Mouse (Mus musculus): ENCODE data around the gene Brap.
A peak's percentile ranks its signal among the peaks of the same experiment; 100 is the strongest.

The Brap gene

DNA sequence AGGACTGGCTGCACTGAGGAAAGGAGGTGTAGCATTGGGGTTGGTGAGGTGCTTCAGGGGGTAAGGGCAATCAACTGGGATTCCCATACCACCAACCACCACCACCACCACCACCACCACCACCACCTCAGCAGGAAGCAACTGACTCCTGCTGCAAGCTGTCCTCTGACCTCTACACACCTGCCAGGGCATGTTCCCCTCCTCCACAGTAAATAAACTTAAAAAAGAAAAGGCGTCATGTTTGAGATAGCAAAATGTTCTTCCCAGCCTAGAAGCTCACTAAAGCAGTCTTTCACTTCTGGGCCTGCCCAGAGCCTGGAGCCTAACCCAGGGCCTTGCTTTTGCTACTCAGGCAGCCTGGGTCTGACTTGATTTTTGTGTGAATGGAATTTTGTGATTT, 54.0 kb downstream of the Brap start:
- no peak for DNase-seq (ENCODE audit: low read depth in 1 of 2, low spot score in 2 of 2)

DNA sequence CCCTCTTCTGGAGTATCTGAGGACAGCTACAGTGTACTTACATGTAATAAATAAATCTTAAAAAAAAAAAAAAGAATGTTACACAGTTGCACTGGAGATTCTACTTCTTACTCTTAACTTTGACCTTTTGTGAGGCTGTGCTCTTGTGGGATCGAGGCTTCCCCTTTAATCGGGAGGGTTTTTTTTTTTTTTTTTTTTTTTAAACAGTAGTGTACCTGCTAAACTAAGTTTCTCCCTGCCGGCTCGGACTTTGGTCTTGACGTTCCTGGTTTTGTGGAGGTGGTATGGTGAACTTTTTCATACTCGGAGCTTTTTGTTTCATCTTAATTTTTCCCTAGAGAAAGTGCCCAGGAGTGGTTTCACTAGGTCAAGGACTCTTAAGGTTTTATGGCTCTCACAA, 54.6 kb downstream of the Brap start:
- no peak for DNase-seq (ENCODE audit: low read depth in 1 of 2, low spot score in 2 of 2)

- DNase-seq (ENCODE audit: low read depth in 1 of 2, low spot score in 2 of 2) = no peak
These were observed 58.1 kb downstream of the Brap start for GRCm38 (mm10) chr5:121718462-121718861.

DNA sequence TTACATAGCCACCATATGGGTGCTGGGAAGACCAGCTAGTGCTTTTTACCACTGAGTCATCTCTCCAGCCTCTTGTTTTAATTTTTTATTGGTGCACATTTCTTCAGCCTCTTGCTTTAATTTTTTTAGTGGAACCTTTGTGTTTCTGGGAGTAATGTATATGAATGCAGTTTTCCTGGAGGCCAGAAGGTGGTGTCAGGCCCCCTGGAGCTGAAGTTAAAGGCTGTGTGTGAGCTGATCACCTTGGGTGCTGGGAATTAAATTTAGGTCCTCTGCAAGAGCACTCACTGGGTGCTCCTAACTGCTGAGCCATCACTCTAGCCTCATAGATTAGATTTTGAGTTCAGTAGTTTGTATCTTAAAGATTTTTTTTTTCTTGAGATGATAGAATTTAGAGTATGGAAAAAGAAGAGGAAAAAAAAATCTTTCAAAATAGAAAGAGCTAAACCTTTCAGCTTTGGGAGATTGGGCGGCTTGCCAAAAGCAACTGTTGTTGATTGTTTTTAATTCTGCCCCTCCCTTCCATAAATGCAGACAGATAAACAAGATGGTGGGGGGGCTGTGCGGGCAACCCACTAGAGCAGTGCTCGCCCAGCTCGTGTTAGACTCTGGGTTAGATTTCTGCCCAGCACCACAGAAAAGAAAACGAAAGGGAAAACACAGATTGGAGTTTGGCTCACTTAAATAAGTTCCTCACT, 60.7 kb downstream of the Brap start:
- DNase-seq (ENCODE audit: low read depth in 1 of 2, low spot score in 2 of 2) = no peak

DNA sequence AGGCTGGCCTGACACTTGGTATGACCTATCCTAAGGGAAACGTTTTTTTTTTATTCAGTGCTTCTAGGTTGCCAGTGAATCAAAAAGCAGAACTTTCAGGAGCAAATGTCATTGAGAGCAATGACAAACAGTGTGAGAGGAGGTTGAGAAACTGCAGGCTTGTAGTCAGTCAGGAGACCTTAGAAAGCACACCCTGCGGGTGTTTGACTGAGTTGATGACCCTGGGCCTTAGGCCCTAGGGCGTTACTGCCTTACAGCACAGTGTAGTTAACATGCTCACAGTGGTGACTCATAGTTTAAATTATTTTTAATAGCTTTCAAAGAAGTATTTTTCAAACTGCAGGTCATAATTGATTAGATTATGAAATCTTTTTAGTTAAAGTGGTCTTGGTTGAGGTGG, 61.5 kb downstream of the Brap start:
- peak in 1 of 2 experiments; percentile 24 for DNase-seq (ENCODE audit: low read depth in 1 of 2, low spot score in 2 of 2)

DNA sequence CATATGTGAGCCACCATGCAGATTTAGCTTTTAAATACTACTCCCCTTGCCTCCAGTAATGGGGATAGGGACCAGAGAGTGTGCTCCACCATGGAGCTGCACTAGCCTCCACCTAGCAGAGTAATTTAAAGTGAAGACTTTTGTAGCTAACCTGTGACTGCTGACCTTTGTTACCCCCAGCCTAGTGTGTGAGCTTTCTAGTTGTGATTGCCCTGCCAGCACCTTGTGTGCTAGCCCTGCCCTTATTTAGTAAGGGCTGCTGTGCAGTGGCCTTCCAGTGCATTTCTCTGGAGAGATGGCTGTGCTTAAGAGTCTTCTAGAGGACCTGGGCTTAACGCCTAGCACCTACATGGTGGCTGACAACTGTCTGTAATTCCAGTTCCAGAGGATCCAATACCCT, 64.3 kb downstream of the Brap start:
- DNase-seq (ENCODE audit: low read depth in 1 of 2, low spot score in 2 of 2) = no peak

GRCm38 (mm10) chr5:121730057-121730456, 69.7 kb downstream of the Brap start:
- DNase-seq (ENCODE audit: low read depth in 1 of 2, low spot score in 2 of 2) = no peak

GRCm38 (mm10) chr5:121736641-121737040, 76.3 kb downstream of the Brap start:
- no peak for DNase-seq (ENCODE audit: low read depth in 1 of 2, low spot score in 2 of 2)
